Mouse (Mus musculus): ENCODE results near the gene Trafd1.

Gene Trafd1

DNA sequence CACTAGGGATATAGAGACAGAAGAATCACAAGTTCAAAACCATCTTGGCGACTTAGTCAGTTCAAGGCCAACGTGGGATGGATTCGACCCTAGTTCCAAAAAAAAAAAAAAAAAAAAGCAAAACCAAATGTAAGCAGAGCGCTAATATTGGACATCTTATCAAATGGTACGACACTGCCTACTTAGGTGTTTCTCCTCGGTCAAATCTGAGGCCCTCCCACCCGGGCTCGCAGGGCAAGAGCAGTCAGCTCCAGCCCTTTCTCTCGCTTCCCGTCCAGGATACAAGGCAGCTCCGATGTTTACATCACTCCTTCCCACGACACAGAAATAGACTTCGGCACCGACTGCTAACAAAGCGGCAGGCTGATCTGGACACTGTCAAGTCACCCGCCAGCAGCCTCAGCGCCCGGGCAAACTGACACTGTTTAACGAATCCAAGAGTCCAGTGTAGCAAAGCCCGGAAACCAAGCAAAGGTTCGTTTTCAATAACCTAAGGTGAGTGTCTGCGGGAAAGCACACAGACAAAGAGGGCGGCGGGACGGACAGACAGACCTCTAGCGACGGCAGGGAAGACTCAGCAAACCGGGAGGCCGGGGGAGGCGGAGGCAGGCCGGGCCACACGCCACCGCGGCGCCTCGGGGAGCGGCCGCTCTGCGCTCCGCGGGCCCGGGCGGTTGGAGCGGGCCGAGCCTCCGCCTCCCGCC lies 523 bp downstream of the Trafd1 start:
- DNase-seq (ENCODE audit: low spot score): no peak

- DNase-seq (ENCODE audit: low spot score): no peak
These were observed 1.3 kb downstream of the Trafd1 start for GRCm38 (mm10) chr5:121383857-121384756.

GRCm38 (mm10) chr5:121380692-121381091 lies 4.7 kb downstream of the Trafd1 start:
- DNase-seq (ENCODE audit: low spot score): no peak

DNA sequence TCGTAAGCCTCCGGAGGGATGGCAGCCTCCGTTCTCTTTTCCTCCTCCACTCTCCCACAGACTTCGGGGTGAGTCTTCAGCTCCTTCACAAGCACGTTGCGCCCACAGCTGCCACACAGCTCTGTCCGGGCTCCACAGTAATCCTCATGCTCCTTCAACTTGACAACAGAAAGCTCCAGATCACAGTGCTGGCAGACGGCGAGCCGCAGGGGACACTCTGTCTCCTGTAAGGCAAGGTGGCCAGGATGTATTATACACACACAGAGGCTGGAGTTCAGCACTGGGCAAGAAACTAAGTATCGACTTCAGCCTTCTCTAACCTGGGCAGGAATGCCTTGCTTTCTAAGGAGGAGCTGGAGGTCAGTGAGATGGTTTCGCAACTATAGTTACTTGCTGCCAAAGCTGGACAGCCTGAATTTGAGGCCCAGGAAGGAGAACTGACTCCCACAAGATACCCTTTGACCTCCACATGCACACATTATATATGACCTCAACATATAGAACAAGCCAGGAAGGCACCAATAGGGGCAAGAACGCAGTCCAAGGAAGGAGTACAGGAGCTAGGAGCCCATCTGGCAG lies 6.7 kb downstream of the Trafd1 start:
- DNase-seq (ENCODE audit: low spot score): no peak

DNA sequence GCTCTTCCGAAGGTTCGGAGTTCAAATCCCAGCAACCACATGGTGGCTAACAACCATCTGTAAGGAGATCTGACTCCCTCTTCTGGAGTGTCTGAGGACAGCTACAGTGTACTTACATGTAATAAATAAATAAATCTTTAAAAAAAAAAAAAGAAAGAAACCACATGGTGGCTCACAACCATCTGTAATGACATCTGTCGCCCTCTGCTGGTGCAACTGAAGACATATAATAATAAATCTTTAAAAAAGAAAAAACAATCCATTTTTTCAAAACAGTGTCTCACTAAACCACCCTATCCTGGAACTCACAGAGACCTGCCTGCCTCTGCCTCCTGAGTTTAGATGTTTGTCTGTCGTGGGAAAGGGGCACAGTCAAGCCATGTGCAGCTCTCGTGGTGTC lies 8.5 kb downstream of the Trafd1 start:
- peak; percentile 51 for DNase-seq (ENCODE audit: low spot score)

GRCm38 (mm10) chr5:121374790-121375189 lies 10.6 kb downstream of the Trafd1 start:
- DNase-seq (ENCODE audit: low spot score): no peak

- no peak for DNase-seq (ENCODE audit: low spot score)
These were observed 13.7 kb downstream of the Trafd1 start for GRCm38 (mm10) chr5:121371712-121372111.

DNA sequence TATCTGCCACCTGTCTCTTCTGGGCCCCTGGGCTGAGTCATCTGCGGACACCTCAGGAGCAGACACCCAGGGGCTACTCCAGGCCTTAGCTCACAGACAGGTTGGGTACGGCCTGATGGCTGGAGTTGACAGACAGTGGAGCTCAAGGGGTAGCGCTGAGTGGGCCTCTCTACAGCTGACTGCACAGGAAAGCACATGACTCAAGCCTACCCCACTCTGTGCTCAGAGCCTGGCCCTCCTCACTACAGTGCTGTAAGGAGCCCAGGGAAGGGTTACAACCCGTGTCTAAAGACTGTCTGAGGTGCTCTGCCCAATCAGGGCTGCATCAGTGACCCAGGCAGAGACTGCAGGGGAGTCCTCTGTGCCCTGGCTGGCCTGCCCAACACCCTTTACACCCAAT lies 18.2 kb downstream of the Trafd1 start:
- no peak for DNase-seq (ENCODE audit: low spot score)

DNA sequence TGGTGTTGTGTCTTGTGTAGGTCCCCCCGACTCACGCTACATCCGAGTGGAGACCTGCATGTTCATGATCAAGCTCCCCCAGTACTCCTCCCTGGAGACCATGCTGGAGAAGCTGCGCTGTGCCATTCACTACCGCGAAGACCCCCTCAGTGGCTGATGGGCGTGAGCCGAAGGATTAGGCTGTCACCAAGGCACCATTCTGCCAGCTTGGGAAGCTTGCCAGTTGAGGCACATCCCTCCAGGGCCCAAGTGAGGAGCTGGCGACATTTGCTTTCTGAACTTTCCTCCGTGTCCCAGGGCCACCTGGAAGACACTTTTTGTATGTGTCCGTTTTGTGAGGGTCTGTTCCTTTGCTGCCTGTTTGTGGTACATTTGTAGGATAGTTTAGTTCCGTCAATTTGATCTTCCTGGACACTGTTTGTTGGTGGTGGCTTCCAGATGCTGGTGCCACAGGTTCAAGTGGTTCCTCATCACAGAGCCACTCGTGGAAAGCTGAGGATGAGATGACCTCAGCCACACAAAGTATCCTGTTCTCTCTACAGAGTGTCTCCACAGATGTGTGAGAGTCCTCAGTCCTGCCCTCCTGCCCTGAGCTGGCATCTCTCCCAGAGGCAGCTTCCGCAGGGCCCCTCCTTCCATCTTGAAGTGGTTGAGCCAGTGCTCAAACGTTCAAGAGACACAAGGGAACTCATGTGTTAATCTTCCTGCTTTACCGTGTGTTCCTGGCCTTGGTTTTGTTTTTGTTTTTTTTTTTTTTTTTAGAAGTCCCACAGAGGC lies 18.8 kb downstream of the Trafd1 start:
- DNase-seq (ENCODE audit: low spot score): no peak

DNA sequence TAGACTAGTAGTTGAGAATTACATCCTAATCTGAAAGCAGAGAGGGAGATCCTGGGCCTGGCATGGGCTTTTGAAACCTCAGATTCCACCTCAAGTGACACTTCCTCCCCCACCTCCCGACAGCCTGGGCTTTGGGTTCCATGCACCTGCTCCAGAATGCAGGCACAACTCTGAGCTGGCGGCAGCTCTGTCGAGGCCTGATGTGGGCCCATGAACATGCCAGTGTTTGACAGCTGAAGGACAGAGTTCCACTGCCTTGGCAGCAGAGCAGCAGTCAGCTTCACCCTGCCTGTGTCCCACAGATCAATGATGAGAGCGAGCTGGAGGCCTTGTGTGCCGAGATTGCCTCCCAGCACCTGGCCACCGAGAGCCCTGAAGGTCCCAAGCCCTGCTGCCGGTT lies 22.0 kb downstream of the Trafd1 start:
- no peak for DNase-seq (ENCODE audit: low spot score)

- no peak for DNase-seq (ENCODE audit: low spot score)
These were observed 23.7 kb downstream of the Trafd1 start for GRCm38 (mm10) chr5:121361696-121362095.

DNA sequence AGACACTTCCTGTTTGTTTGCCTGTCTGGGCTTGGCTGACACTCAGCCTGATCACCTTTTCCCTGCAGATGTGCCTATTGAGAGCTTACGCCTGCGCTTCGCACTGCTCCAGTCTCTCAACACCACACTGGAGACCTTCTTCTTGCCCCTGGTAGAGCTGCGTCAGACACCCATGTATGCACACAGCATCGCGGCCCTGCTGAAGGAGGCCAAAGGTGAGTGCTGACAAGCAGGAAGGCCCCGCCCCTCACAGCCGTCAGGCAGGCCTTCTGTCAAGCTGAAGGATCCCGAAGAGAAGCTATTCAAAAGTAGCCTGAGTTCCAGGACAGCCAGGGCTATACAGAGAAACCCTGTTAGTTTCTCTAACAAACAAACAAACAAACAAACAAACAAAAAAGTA lies 26.2 kb downstream of the Trafd1 start:
- no peak for DNase-seq (ENCODE audit: low spot score)

DNA sequence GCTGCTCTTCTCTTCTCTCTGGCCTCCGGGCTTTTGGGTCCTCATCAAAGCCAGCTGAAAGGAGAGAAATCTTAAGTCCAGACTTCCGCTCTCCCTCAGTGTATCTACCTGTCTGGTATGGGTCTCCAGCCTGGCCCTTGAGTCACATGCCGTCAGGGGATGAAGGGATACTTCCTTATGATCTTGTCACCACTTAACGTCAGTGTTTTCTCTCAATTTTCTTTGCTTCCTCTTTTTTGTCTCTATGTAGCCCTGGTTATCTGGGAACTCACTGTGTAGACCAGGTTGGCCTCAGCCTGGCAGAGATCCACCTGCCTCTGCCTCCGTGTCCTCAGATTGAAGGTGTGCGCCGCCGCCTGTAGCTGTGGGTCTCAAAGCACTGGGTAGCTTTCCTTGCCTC lies 41.4 kb downstream of the Trafd1 start:
- no peak for DNase-seq (ENCODE audit: low spot score)

- DNase-seq (ENCODE audit: low spot score): no peak
These were observed 42.9 kb downstream of the Trafd1 start for GRCm38 (mm10) chr5:121342490-121342889.

DNA sequence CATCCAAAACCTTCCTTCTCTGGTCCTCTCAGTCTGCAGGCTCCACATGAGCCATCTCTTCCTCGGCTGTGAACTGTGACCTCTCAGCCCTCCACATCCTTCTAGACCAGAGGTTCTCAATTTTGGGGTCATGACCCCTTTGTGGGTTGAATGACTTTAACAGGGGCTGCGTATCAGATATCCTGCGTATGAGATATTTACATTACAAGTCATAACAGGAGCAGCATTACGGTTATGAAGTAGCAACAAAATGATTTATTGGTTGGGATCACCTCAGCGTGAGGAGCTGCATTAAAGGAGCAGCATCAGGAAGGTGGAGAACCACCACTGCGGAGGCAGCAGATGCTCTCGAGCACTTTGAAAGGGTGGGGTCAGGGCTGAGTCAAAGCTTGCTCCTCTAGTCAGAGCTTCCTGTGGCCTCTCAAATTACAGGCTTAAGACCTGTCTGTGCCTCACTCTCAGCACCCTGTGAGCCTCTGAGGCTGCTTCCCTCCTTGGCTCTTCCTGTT lies 44.4 kb downstream of the Trafd1 start:
- DNase-seq (ENCODE audit: low spot score): peak; percentile 34

DNA sequence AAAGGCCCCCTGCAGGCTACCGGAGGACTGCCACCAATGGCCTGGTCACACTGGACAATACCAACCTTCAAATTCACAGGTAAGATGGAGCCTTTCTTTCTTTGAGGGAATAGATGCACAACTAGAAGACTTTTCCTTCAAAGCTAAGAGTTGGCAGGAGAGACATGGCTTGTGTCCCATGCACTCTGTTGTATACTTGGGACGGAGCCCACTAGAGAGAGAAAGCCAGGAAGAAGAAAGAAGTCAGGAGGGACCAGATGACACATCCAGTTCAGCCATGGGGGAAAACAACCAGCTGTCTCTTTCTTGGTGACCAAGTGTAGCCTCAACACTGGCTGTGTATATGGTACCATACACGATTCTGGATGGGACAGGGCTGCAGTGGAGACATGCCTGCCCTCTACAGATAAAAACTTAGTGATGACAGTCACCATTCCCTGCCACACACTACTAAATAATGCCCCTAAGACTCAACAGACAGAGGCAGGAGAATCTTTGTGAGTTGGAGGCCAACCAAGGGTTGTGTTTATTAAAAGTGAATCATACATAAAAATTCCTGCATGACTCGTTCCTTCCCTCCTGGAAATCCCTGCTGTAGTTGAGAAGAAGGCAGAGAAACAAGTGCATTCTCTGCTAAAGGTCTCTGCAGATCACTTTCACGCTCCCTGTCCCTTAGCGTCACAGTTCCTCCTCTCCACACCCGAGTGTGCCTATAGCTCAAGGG lies 45.8 kb downstream of the Trafd1 start:
- DNase-seq (ENCODE audit: low spot score): no peak

DNA sequence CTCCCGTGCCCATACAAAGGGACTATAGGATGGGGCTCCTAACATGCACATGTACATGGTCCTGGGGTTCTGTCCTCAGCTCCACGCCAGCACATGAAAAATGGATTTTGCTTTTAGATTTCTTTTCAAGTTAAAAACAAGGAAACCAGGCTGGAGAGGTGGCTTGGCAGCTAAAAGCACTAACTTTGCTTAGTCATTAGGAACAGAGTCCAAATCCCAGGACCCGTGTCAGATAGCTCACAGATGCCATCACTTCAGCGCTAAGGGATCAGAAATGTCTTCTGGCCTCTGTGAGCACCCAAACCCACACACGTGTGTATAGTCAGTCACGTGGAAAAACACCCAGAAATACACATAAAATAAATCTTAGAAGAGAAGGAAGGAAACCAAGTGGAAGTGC lies 48.7 kb downstream of the Trafd1 start:
- no peak for DNase-seq (ENCODE audit: low spot score)

- no peak for DNase-seq (ENCODE audit: low spot score)
These were observed 49.4 kb downstream of the Trafd1 start for GRCm38 (mm10) chr5:121336009-121336408.

DNA sequence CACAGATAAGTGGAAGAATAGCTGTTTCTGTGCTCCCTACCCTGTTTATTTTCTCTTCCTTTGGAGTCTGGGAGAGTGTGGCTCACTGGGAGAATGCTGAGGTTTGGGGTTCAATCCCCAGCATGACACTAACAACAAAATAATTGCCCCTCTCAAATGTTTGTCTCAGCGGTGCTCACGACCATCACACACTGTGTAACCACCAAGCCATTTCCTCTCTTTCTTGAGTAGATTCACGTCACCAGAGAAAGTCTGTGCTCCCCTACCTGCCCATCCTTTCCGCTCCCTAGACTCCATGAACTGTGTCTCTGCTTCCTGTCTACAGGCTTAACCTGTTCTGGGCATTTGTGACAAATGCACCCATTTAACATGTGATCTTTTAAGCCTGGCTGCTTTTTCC lies 50.0 kb downstream of the Trafd1 start:
- DNase-seq (ENCODE audit: low spot score): peak; percentile 42

- DNase-seq (ENCODE audit: low spot score): no peak
These were observed 51.0 kb downstream of the Trafd1 start for GRCm38 (mm10) chr5:121334454-121334853.

DNA sequence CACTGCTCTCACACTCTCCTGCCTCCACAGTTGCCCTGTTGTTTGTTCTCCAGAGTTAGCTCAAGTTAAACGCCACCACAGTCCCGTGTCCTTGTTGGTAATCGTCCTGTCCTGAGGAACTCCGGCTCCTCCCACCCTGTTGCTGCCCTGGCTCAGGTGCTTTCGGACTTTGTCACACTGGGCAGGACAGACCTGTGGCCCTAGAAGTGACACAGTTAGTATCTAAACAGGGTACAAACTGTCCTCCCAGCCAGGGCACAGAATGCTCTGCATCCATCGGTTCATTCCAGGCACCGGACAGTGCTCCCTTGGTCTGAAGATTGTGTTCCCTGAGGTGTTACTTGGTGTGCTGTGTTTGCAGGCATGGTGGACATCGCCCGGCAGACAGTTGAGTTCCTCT lies 51.5 kb downstream of the Trafd1 start:
- no peak for DNase-seq (ENCODE audit: low spot score)
